Mouse (Mus musculus): Measurements from ENCODE around the gene Rrp9. TPM values are rescaled to one million over a fixed set of nuclear protein-coding genes. Genes with fewer than 3 reads are reported as not detected.

Gene Rrp9
- polyA plus RNA-seq, 1 experiment: 20.0 TPM

DNA sequence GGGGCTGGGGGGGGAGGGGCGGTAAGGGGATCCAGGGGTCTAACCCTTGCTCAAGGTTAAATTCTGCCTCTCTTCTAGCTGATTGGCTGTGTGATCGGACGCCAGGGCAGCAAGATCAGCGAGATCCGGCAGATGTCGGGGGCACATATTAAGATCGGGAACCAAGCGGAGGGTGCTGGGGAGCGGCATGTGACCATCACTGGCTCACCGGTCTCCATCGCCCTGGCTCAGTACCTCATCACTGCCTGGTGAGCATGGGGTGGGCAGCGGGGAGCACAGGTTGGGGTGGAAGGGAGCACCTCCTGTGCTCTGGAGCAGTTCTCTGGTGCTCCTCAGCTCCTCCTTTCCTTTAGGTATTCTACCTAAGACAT lies 13.3 kb upstream of the Rrp9 start:
- peaks cover 11% of the 10 kb centered on the region for H3K4me1 ChIP-seq (ENCODE audit: control insufficient read depth, insufficient read depth, low read length)
- no peak overlapping the region for H3K4me3 ChIP-seq (ENCODE audit: control insufficient read depth, low read depth, low read length)
- H3K27me3 ChIP-seq (ENCODE audit: control insufficient read depth, insufficient read depth, low read length): no peaks in the 10 kb centered on the region
- no peaks in the 10 kb centered on the region for H3K36me3 ChIP-seq (ENCODE audit: control insufficient read depth, insufficient read depth, low read length)
- no peak overlapping the region for H3K27ac ChIP-seq (ENCODE audit: control insufficient read depth, insufficient read depth, low read depth, low read length)
- TF ChIP-seq CTCF (IDR thresholded peaks at IDR 0.05; ENCODE audit: control insufficient read depth, insufficient read depth, insufficient replicate concordance, low read depth, low read length) (no peak), POLR2A (IDR thresholded peaks at IDR 0.05; ENCODE audit: control insufficient read depth, low read depth, low read length) (no peak)

- no peaks in the 10 kb centered on the region for H3K27me3 ChIP-seq (ENCODE audit: control insufficient read depth, insufficient read depth, low read length)
- H3K27ac ChIP-seq (ENCODE audit: control insufficient read depth, insufficient read depth, low read depth, low read length): no peak overlapping the region
- TF ChIP-seq POLR2A (IDR thresholded peaks at IDR 0.05; ENCODE audit: control insufficient read depth, low read depth, low read length): no peak
- no peak for TF ChIP-seq CTCF (IDR thresholded peaks at IDR 0.05; ENCODE audit: control insufficient read depth, insufficient read depth, insufficient replicate concordance, low read depth, low read length)
- H3K4me1 ChIP-seq (ENCODE audit: control insufficient read depth, insufficient read depth, low read length): peaks cover 11% of the 10 kb centered on the region
- H3K4me3 ChIP-seq (ENCODE audit: control insufficient read depth, low read depth, low read length): no peak overlapping the region
- H3K36me3 ChIP-seq (ENCODE audit: control insufficient read depth, insufficient read depth, low read length): no peaks in the 10 kb centered on the region
Observed at GRCm38 (mm10) chr9:106463122-106464063, 12.4 kb upstream of the Rrp9 start.

DNA sequence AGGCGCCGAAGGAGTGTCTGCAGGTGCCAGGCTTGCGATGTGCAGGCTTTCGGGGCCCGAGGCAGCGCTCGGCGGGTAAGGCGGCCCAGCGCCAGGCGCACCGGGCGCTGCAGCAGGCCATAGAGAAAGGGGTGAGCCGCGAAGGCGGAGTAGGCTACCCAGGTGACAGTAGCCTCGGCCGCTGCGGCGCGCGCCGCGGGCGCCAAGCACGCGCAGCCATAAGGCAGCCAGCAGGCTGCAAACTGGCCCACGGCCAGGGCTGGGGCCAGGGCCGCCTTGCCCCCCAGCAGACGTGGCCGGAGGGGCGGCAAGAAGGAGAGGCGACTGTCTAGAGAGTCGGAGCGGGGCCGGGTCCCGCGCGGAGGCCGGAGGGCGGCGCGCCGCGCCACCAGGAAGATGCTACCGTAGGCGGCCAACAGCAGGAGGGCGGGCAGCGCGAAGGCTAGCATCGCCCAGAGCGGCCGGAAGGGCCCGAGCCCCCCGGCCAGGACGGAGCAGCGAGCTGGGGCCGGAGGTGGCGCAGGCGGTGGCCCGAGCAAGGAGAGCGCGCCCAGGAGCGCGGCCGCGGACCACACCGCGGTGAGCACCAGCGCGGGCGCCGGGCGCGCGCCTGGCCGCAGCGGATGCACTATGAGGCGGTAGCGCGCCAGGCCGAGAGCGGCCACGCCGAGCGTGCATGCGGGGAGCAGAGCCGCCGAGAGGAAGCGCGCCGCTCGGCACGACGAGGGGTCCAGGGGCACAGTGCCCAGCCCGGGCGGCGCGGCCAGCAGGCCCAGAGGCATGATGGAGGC lies 10.8 kb upstream of the Rrp9 start:
- Histone ChIP-seq H3K27ac (ENCODE audit: control insufficient read depth, insufficient read depth, low read depth, low read length) (0 out of 2 replicates have a peak overlapping the region, but pooled peaks have one; percentile 46), H3K36me3 (ENCODE audit: control insufficient read depth, insufficient read depth, low read length) (no peaks in the 10 kb centered on the region), H3K4me3 (ENCODE audit: control insufficient read depth, low read depth, low read length) (peak overlapping the region; percentile 84), H3K4me1 (ENCODE audit: control insufficient read depth, insufficient read depth, low read length) (peaks cover 11% of the 10 kb centered on the region), H3K27me3 (ENCODE audit: control insufficient read depth, insufficient read depth, low read length) (no peaks in the 10 kb centered on the region)
- no peak for TF ChIP-seq POLR2A (IDR thresholded peaks at IDR 0.05; ENCODE audit: control insufficient read depth, low read depth, low read length)
- no peak for TF ChIP-seq CTCF (IDR thresholded peaks at IDR 0.05; ENCODE audit: control insufficient read depth, insufficient read depth, insufficient replicate concordance, low read depth, low read length)

GRCm38 (mm10) chr9:106465571-106466200 lies 10.1 kb upstream of the Rrp9 start, which contains the start of gene Gpr62:
Gene Gpr62, minus strand, starts transcription at chr9:106465938.
- Histone ChIP-seq H3K27me3 (ENCODE audit: control insufficient read depth, insufficient read depth, low read length) (no peaks in the 10 kb centered on the region), H3K27ac (ENCODE audit: control insufficient read depth, insufficient read depth, low read depth, low read length) (peak within 1 kb of the TSS; percentile 67), H3K4me3 (ENCODE audit: control insufficient read depth, low read depth, low read length) (peak within 1 kb of the TSS; percentile 84), H3K36me3 (ENCODE audit: control insufficient read depth, insufficient read depth, low read length) (no peaks in the 10 kb centered on the region), H3K4me1 (ENCODE audit: control insufficient read depth, insufficient read depth, low read length) (peaks cover 11% of the 10 kb centered on the region)
- no peak; the same call in 1 of the 2 replicates for TF ChIP-seq POLR2A (IDR thresholded peaks at IDR 0.05; ENCODE audit: control insufficient read depth, low read depth, low read length)
- no peak for TF ChIP-seq CTCF (IDR thresholded peaks at IDR 0.05; ENCODE audit: control insufficient read depth, insufficient read depth, insufficient replicate concordance, low read depth, low read length)

DNA sequence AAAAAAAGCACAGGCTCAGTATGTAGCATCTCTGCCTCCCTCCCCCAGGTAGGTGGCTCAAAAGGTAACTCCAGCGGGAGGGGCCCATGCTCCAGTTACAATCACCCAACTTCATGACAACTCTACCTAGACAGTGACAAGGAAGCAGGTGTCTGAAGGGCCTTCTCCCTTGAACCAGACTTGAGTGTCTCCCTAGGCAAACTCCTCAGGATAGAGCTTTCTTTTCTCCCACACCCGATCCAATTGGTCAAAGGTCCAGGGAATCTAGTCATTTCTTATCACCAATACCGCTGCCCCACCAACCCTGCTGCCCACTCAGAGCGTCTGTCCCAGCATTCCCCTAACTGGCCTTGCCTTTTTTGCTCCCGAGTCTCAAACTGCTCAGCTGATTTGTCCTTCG lies 9.0 kb upstream of the Rrp9 start:
- Histone ChIP-seq H3K4me3 (ENCODE audit: control insufficient read depth, low read depth, low read length) (no peak overlapping the region), H3K36me3 (ENCODE audit: control insufficient read depth, insufficient read depth, low read length) (no peaks in the 10 kb centered on the region), H3K27me3 (ENCODE audit: control insufficient read depth, insufficient read depth, low read length) (no peaks in the 10 kb centered on the region), H3K27ac (ENCODE audit: control insufficient read depth, insufficient read depth, low read depth, low read length) (no peak overlapping the region), H3K4me1 (ENCODE audit: control insufficient read depth, insufficient read depth, low read length) (peaks cover 11% of the 10 kb centered on the region)
- no peak for TF ChIP-seq CTCF (IDR thresholded peaks at IDR 0.05; ENCODE audit: control insufficient read depth, insufficient read depth, insufficient replicate concordance, low read depth, low read length)

- no peak for TF ChIP-seq POLR2A (IDR thresholded peaks at IDR 0.05; ENCODE audit: control insufficient read depth, low read depth, low read length)
- TF ChIP-seq CTCF (IDR thresholded peaks at IDR 0.05; ENCODE audit: control insufficient read depth, insufficient read depth, insufficient replicate concordance, low read depth, low read length): no peak
- H3K27me3 ChIP-seq (ENCODE audit: control insufficient read depth, insufficient read depth, low read length): no peaks in the 10 kb centered on the region
- no peak overlapping the region for H3K4me3 ChIP-seq (ENCODE audit: control insufficient read depth, low read depth, low read length)
- no peaks in the 10 kb centered on the region for H3K36me3 ChIP-seq (ENCODE audit: control insufficient read depth, insufficient read depth, low read length)
- no peak overlapping the region for H3K27ac ChIP-seq (ENCODE audit: control insufficient read depth, insufficient read depth, low read depth, low read length)
- H3K4me1 ChIP-seq (ENCODE audit: control insufficient read depth, insufficient read depth, low read length): peaks cover 12% of the 10 kb centered on the region
Observed at GRCm38 (mm10) chr9:106467746-106468145, 8.0 kb upstream of the Rrp9 start.

- Histone ChIP-seq H3K4me3 (ENCODE audit: control insufficient read depth, low read depth, low read length) (no peak overlapping the region), H3K36me3 (ENCODE audit: control insufficient read depth, insufficient read depth, low read length) (no peaks in the 10 kb centered on the region), H3K27me3 (ENCODE audit: control insufficient read depth, insufficient read depth, low read length) (no peaks in the 10 kb centered on the region), H3K4me1 (ENCODE audit: control insufficient read depth, insufficient read depth, low read length) (peaks cover 11% of the 10 kb centered on the region), H3K27ac (ENCODE audit: control insufficient read depth, insufficient read depth, low read depth, low read length) (no peak overlapping the region)
- TF ChIP-seq CTCF (IDR thresholded peaks at IDR 0.05; ENCODE audit: control insufficient read depth, insufficient read depth, insufficient replicate concordance, low read depth, low read length): no peak
- no peak for TF ChIP-seq POLR2A (IDR thresholded peaks at IDR 0.05; ENCODE audit: control insufficient read depth, low read depth, low read length)
Observed at GRCm38 (mm10) chr9:106469317-106469716, 6.4 kb upstream of the Rrp9 start.

All from testis, adult 2 months (tissue).